Mouse (Mus musculus): Measurements from ENCODE around the gene Rexo5. TPM values are rescaled to one million over a fixed set of nuclear protein-coding genes. Genes with fewer than 3 reads are reported as not detected.
A peak's percentile ranks its signal among the peaks of the same experiment; 100 is the strongest.

The Rexo5 gene
- polyA plus RNA-seq, 1 experiment from 2014 or later, result 25.2 TPM

DNA sequence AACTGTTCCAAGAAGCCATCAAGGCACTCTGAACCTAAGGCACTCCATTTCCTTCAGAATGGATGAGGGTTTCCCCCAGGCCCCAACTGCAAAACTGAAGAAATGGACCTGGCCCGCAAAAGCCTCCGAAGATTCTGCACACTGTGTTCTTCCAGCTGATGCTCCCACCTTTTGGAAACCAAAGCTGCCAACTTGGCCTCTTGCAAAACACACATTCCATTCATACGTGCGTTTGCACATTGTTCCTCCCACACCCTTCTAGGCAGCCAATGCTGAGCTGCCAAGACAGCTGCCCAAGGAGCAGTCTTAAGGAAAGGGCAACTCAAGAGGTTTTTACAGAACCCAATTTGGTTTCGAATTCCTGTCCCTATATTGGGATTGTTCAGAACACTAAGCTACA is 56.9 kb downstream of the Rexo5 start:
- 76% methylated on average over 5 of the region's 5 CpGs for WGBS
- DNase-seq (ENCODE audit: low spot score) (no peak), ATAC-seq (replicated peaks; ENCODE audit: low FRiP score, low TSS enrichment, low read depth) (no peak)
- Histone ChIP-seq H3K4me1 (replicated peaks; ENCODE audit: control insufficient read depth, insufficient read depth, low read length) (no peaks in the 10 kb centered on the region), H3K9ac (ENCODE audit: low read length) (no peak overlapping the region), H3K36me3 (ENCODE audit: control insufficient read depth, insufficient read depth, low read length) (peaks cover 44% of the 10 kb centered on the region), H3K4me2 (ENCODE audit: low read length) (no peak overlapping the region), H3K27ac (ENCODE audit: low read depth) (no peak overlapping the region), H3K4me3 (ENCODE audit: low read depth, low read length) (no peak overlapping the region), H3K27me3 (replicated peaks; ENCODE audit: control insufficient read depth, insufficient read depth, low read length) (no peaks in the 10 kb centered on the region), H3K9me3 (ENCODE audit: control insufficient read depth, low read length) (no peaks in the 10 kb centered on the region)

DNA sequence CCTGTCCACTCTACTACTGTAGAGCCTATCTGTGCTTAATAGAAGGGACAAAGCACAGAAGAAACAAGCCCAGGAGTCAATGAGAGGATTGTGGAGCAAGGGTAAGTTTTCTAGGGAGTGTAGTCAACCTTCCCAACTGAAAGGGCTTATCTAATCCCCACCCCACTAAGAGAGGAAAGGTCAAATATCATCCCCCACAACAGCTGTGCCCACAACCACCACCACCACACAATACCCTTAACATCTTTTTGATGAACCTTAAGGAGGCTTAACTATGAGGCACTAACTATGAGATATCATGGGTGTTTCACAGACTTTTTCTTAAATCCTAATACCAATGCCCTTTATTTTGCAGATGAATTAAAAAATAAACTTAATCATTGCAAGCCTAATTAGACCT is 58.7 kb downstream of the Rexo5 start:
- no peak for ATAC-seq (replicated peaks; ENCODE audit: low FRiP score, low TSS enrichment, low read depth)
- peaks cover 53% of the 10 kb centered on the region for H3K36me3 ChIP-seq (ENCODE audit: control insufficient read depth, insufficient read depth, low read length)
- no peak overlapping the region for H3K9ac ChIP-seq (ENCODE audit: low read length)
- H3K27ac ChIP-seq (ENCODE audit: low read depth), result no peak overlapping the region
- H3K9me3 ChIP-seq (ENCODE audit: control insufficient read depth, low read length), result no peaks in the 10 kb centered on the region
- H3K4me1 ChIP-seq (replicated peaks; ENCODE audit: control insufficient read depth, insufficient read depth, low read length), result no peaks in the 10 kb centered on the region
- H3K4me3 ChIP-seq (ENCODE audit: low read depth, low read length), result no peak overlapping the region
- H3K27me3 ChIP-seq (replicated peaks; ENCODE audit: control insufficient read depth, insufficient read depth, low read length), result no peaks in the 10 kb centered on the region
- DNase-seq (ENCODE audit: low spot score), result no peak
- no peak overlapping the region for H3K4me2 ChIP-seq (ENCODE audit: low read length)

DNA sequence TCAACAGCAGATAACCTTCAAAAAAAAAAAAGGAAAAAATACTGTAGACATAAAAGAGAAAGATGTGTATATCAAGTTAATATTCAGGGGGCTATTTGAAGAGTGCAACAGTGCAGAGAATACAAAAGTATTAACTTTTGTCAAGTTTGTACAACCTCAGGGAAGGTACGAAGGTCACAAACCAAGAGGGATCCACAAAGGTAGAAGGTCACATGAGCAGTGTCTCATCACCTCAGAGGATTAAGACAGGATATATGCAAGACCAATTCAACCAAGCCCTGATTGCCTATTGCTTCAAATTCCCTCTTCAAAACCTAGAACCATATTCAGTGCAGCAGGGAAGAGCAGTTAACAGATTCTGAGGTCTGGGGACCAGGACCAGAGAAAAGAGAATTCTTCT is 59.4 kb downstream of the Rexo5 start:
- H3K4me1 ChIP-seq (replicated peaks; ENCODE audit: control insufficient read depth, insufficient read depth, low read length), result no peaks in the 10 kb centered on the region
- WGBS, result 89% methylated on average over 1 of the region's 1 CpGs
- H3K9ac ChIP-seq (ENCODE audit: low read length), result no peak overlapping the region
- H3K27ac ChIP-seq (ENCODE audit: low read depth), result no peak overlapping the region
- no peak for DNase-seq (ENCODE audit: low spot score)
- peaks cover 56% of the 10 kb centered on the region for H3K36me3 ChIP-seq (ENCODE audit: control insufficient read depth, insufficient read depth, low read length)
- no peak overlapping the region for H3K4me2 ChIP-seq (ENCODE audit: low read length)
- H3K4me3 ChIP-seq (ENCODE audit: low read depth, low read length), result no peak overlapping the region
- ATAC-seq (replicated peaks; ENCODE audit: low FRiP score, low TSS enrichment, low read depth), result no peak
- H3K9me3 ChIP-seq (ENCODE audit: control insufficient read depth, low read length), result no peaks in the 10 kb centered on the region
- no peaks in the 10 kb centered on the region for H3K27me3 ChIP-seq (replicated peaks; ENCODE audit: control insufficient read depth, insufficient read depth, low read length)

DNA sequence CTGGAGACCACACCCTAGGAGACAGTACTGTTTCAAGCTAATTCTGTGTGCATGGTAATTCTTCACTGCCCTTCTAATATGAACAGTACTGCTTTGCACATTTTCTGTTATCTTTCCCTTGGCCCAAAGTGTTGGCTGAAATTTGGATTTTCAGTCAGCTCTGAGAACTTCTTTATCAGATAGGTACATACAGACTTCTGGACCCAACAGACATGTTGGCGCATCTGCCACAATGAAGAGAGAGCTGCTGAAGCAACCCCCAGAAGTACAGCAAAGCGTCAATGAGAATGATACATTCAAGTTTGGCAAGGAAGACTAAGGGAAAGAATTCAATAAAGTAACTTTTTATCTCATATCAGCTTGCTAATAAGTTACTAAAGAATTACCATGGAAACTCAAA is 60.6 kb downstream of the Rexo5 start:
- ATAC-seq (replicated peaks; ENCODE audit: low FRiP score, low TSS enrichment, low read depth) (no peak), DNase-seq (ENCODE audit: low spot score) (no peak)
- H3K9me3 ChIP-seq (ENCODE audit: control insufficient read depth, low read length), result no peaks in the 10 kb centered on the region
- H3K9ac ChIP-seq (ENCODE audit: low read length), result no peak overlapping the region
- H3K27ac ChIP-seq (ENCODE audit: low read depth), result no peak overlapping the region
- 100% methylated on average over 2 of the region's 2 CpGs for WGBS
- no peak overlapping the region for H3K4me2 ChIP-seq (ENCODE audit: low read length)
- no peak overlapping the region for H3K4me3 ChIP-seq (ENCODE audit: low read depth, low read length)
- no peaks in the 10 kb centered on the region for H3K27me3 ChIP-seq (replicated peaks; ENCODE audit: control insufficient read depth, insufficient read depth, low read length)
- peaks cover 63% of the 10 kb centered on the region for H3K36me3 ChIP-seq (ENCODE audit: control insufficient read depth, insufficient read depth, low read length)
- no peaks in the 10 kb centered on the region for H3K4me1 ChIP-seq (replicated peaks; ENCODE audit: control insufficient read depth, insufficient read depth, low read length)

DNA sequence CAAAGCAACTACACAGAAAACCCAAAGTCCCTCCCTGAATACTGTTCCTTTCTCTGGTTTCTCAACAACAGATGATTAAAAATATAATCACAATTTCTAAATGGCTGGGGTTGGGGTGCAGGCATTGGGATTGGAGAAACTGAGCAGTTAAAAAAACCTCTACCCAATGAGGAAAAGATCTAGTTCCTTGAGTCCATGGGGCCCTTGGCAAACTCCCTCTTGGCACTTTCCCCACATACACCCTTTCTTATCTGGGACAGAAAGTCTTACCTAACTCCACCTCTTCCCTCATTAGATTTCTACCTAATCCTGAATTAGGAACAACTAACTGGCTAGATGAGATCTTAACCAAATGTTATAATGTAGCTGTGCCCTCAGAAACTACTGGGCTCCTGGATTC is 61.2 kb downstream of the Rexo5 start:
- H3K27me3 ChIP-seq (replicated peaks; ENCODE audit: control insufficient read depth, insufficient read depth, low read length), result no peaks in the 10 kb centered on the region
- DNase-seq (ENCODE audit: low spot score), result no peak
- no peak overlapping the region for H3K27ac ChIP-seq (ENCODE audit: low read depth)
- ATAC-seq (replicated peaks; ENCODE audit: low FRiP score, low TSS enrichment, low read depth), result no peak
- H3K4me2 ChIP-seq (ENCODE audit: low read length), result no peak overlapping the region
- no peak overlapping the region for H3K4me3 ChIP-seq (ENCODE audit: low read depth, low read length)
- peaks cover 68% of the 10 kb centered on the region for H3K36me3 ChIP-seq (ENCODE audit: control insufficient read depth, insufficient read depth, low read length)
- H3K4me1 ChIP-seq (replicated peaks; ENCODE audit: control insufficient read depth, insufficient read depth, low read length), result no peaks in the 10 kb centered on the region
- H3K9me3 ChIP-seq (ENCODE audit: control insufficient read depth, low read length), result no peaks in the 10 kb centered on the region
- no peak overlapping the region for H3K9ac ChIP-seq (ENCODE audit: low read length)

DNA sequence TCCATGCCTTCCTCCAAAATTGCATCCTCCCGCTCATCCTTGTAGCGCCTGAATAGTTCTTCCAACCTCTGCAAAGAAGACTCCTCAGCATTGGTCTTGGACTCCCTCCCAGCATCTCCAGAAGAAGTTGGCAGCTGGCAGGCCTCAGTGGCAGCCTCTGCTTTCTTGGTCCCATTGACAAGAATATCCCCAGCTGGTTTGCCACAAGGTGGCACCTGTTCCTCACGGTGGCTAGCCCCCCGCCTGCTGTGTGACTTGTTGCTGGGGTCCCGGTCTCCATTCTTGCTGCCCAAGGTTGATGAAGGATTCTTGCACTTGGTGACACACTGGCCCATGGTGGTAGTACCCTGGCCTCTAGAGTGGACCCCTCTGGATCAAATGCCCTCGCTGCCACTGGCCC is 65.7 kb downstream of the Rexo5 start:
- Histone ChIP-seq H3K4me2 (ENCODE audit: low read length) (no peak overlapping the region), H3K4me1 (replicated peaks; ENCODE audit: control insufficient read depth, insufficient read depth, low read length) (peaks cover 10% of the 10 kb centered on the region), H3K9ac (ENCODE audit: low read length) (no peak overlapping the region), H3K27ac (ENCODE audit: low read depth) (no peak overlapping the region), H3K36me3 (ENCODE audit: control insufficient read depth, insufficient read depth, low read length) (peaks cover 44% of the 10 kb centered on the region), H3K4me3 (ENCODE audit: low read depth, low read length) (no peak overlapping the region), H3K27me3 (replicated peaks; ENCODE audit: control insufficient read depth, insufficient read depth, low read length) (no peaks in the 10 kb centered on the region), H3K9me3 (ENCODE audit: control insufficient read depth, low read length) (no peaks in the 10 kb centered on the region)
- WGBS, result 86% methylated on average over 6 of the region's 6 CpGs
- DNase-seq (ENCODE audit: low spot score) (no peak), ATAC-seq (replicated peaks; ENCODE audit: low FRiP score, low TSS enrichment, low read depth) (no peak)

DNA sequence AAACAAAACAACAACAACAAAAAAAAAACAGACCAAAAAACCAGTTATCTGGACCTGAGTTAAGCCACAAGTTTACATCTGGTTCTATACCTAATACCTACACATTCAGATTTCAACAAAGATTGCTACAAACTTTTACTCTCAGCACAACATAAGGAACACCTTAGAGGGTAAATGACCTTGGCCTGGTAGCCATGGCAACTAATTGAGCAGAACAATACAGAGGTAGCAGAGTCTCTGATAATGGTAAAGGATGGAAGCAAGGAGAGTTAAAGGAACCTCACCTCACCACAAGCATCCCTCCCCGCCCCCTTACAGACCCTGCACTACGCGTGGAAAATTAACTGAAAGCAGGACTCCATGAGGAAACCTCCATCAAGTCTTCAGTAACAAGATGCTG is 66.3 kb downstream of the Rexo5 start:
- no peaks in the 10 kb centered on the region for H3K9me3 ChIP-seq (ENCODE audit: control insufficient read depth, low read length)
- ATAC-seq (replicated peaks; ENCODE audit: low FRiP score, low TSS enrichment, low read depth) (no peak), DNase-seq (ENCODE audit: low spot score) (no peak)
- no peak overlapping the region for H3K27ac ChIP-seq (ENCODE audit: low read depth)
- no peaks in the 10 kb centered on the region for H3K27me3 ChIP-seq (replicated peaks; ENCODE audit: control insufficient read depth, insufficient read depth, low read length)
- H3K4me1 ChIP-seq (replicated peaks; ENCODE audit: control insufficient read depth, insufficient read depth, low read length), result peaks cover 10% of the 10 kb centered on the region
- H3K4me2 ChIP-seq (ENCODE audit: low read length), result no peak overlapping the region
- WGBS, result 82% methylated on average over 3 of the region's 3 CpGs
- peaks cover 43% of the 10 kb centered on the region for H3K36me3 ChIP-seq (ENCODE audit: control insufficient read depth, insufficient read depth, low read length)
- H3K9ac ChIP-seq (ENCODE audit: low read length), result no peak overlapping the region
- no peak overlapping the region for H3K4me3 ChIP-seq (ENCODE audit: low read depth, low read length)

DNA sequence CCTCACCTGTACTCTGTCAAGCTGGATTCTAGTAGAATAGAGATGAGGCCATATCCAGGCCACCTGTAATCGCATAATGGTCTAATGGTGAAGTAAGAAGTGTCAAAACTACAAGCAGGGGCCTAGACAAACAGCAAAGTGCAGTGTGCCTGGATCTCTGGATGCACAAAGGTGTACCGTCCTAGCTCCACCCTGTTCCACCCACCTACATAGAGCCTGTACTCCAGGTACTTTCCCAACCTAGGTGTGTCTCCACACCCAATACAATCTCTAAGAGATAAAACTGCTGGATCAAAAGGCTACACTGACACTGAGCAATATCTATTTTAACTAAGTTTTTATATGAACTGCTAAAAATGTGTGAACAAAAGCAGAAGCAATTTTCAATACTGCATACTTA is 66.7 kb downstream of the Rexo5 start:
- Histone ChIP-seq H3K4me2 (ENCODE audit: low read length) (no peak overlapping the region), H3K4me3 (ENCODE audit: low read depth, low read length) (no peak overlapping the region), H3K4me1 (replicated peaks; ENCODE audit: control insufficient read depth, insufficient read depth, low read length) (peaks cover 10% of the 10 kb centered on the region), H3K9me3 (ENCODE audit: control insufficient read depth, low read length) (no peaks in the 10 kb centered on the region), H3K9ac (ENCODE audit: low read length) (no peak overlapping the region), H3K27ac (ENCODE audit: low read depth) (0 out of 2 replicates have a peak overlapping the region, but pooled peaks have one; percentile 73), H3K27me3 (replicated peaks; ENCODE audit: control insufficient read depth, insufficient read depth, low read length) (no peaks in the 10 kb centered on the region), H3K36me3 (ENCODE audit: control insufficient read depth, insufficient read depth, low read length) (peaks cover 39% of the 10 kb centered on the region)
- 80% methylated on average over 2 of the region's 2 CpGs for WGBS
- peak; percentile 54; the same call in 1 of the 2 replicates for ATAC-seq (replicated peaks; ENCODE audit: low FRiP score, low TSS enrichment, low read depth)
- no peak for DNase-seq (ENCODE audit: low spot score)

DNA sequence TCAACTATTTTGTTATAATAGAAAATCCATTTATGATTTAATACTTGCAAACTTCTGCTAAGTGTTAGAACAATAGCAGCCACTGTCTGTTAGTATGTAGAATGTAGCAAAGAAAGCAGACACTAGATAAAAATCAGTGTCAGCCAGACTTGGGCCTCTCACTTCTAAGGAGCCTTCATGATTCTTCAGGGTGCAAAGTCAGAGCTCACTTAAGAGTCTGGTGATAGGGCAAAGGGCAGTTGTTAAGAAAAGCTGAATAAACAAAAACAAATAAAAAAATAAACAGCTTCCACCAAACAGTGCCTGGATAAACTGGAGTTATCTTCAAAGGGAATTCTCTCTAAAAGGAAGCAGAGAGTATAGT is 67.1 kb downstream of the Rexo5 start:
- peaks cover 10% of the 10 kb centered on the region for H3K4me1 ChIP-seq (replicated peaks; ENCODE audit: control insufficient read depth, insufficient read depth, low read length)
- DNase-seq (ENCODE audit: low spot score) (no peak), ATAC-seq (replicated peaks; ENCODE audit: low FRiP score, low TSS enrichment, low read depth) (peak; percentile 24; the same call in 1 of the 2 replicates)
- peak overlapping the region; percentile 73 for H3K27ac ChIP-seq (ENCODE audit: low read depth)
- H3K9me3 ChIP-seq (ENCODE audit: control insufficient read depth, low read length), result no peaks in the 10 kb centered on the region
- no peak overlapping the region for H3K4me3 ChIP-seq (ENCODE audit: low read depth, low read length)
- peaks cover 37% of the 10 kb centered on the region for H3K36me3 ChIP-seq (ENCODE audit: control insufficient read depth, insufficient read depth, low read length)
- no peak overlapping the region for H3K9ac ChIP-seq (ENCODE audit: low read length)
- no peak overlapping the region for H3K4me2 ChIP-seq (ENCODE audit: low read length)
- H3K27me3 ChIP-seq (replicated peaks; ENCODE audit: control insufficient read depth, insufficient read depth, low read length), result no peaks in the 10 kb centered on the region

Data from intestine, embryonic 14.5 days (tissue).